9 mouse cellular contexts compared by ENCODE assay signal in genomic region chr16:84817423-84817822, GRCm38 (mm10). TPM values are rescaled to one million over a fixed set of nuclear protein-coding genes. Genes with fewer than 3 reads are reported as not detected.
DNase-seq lines count a peak whose midpoint lies in the region; ATAC-seq and TF ChIP-seq lines count a peak whose summit lies in the region.
"Had no signal": no experiment of that assay in that cellular context is flagged by ENCODE, and none has a peak within 500 bp of the region (broad histone marks: within the 10 kb centered on the region; RNA-seq: fewer than 3 reads in every experiment).

No protein-coding gene starts in this region.

- no peaks in the 10 kb centered on the region for H3K4me1 ChIP-seq in thymus, adult 2 months (replicated peaks; ENCODE audit: control insufficient read depth, insufficient read depth, low read length)
- no peaks in the 10 kb centered on the region for H3K4me1 ChIP-seq in forebrain, embryonic 13.5 days
- H3K4me1 ChIP-seq: limb, embryonic 13.5 days had no signal

- H3K27ac ChIP-seq in thymus, adult 2 months (ENCODE audit: control insufficient read depth, insufficient read depth, low read length), result no peak overlapping the region
- no peak overlapping the region for H3K27ac ChIP-seq in forebrain, embryonic 13.5 days
- H3K27ac ChIP-seq: limb, embryonic 13.5 days had no signal

- H3K9me3 ChIP-seq in forebrain, embryonic 13.5 days (replicated peaks), result no peaks in the 10 kb centered on the region
- H3K9me3 ChIP-seq: limb, embryonic 13.5 days had no signal

- no peak for TF ChIP-seq POLR2A in thymus, adult 2 months (IDR thresholded peaks at IDR 0.05; ENCODE audit: control insufficient read depth, extremely low read depth, insufficient read depth, low read length, poor library complexity)

- no peak for TF ChIP-seq CTCF in thymus, adult 2 months (IDR thresholded peaks at IDR 0.05; ENCODE audit: borderline replicate concordance, control insufficient read depth, extremely low read depth, insufficient read depth, low read length, poor library complexity)

- H3K36me3 ChIP-seq in thymus, adult 2 months (ENCODE audit: control insufficient read depth, insufficient read depth, low read length), result no peaks in the 10 kb centered on the region
- H3K36me3 ChIP-seq in forebrain, embryonic 13.5 days (ENCODE audit: poor library complexity, severe bottlenecking), result peaks cover 30% of the 10 kb centered on the region

- no peaks in the 10 kb centered on the region for H3K27me3 ChIP-seq in thymus, adult 2 months (ENCODE audit: control insufficient read depth, insufficient read depth, low read length)
- H3K27me3 ChIP-seq in forebrain, embryonic 13.5 days, result no peaks in the 10 kb centered on the region
- H3K27me3 ChIP-seq: limb, embryonic 13.5 days had no signal

- H3K9ac ChIP-seq in forebrain, embryonic 13.5 days, result no peak overlapping the region
- H3K9ac ChIP-seq: limb, embryonic 13.5 days had no signal

- 37% methylated on average over 7 of the region's 7 CpGs for WGBS in thymus, adult 2 months
- 30% methylated on average over 7 of the region's 7 CpGs for WGBS in forebrain, embryonic 13.5 days

- H3K4me3 ChIP-seq in thymus, adult 2 months (ENCODE audit: control insufficient read depth, insufficient read depth, low read length), result no peak overlapping the region
- H3K4me3 ChIP-seq in forebrain, embryonic 13.5 days, result no peak overlapping the region
- H3K4me3 ChIP-seq: limb, embryonic 13.5 days had no signal

- no peak for DNase-seq in frontal cortex, postnatal 25 days (ENCODE audit: low spot score in 2 of 2)
- peak; percentile 14 for DNase-seq in thymus, adult 2 months
- no peak for DNase-seq in thymus, adult 18-20 months
- DNase-seq in kidney, postnatal 4 days, result peak; percentile 22 to 45
- peak; percentile 11 to 28 for DNase-seq in natural killer cell, adult 2 months (ENCODE audit: low spot score in 2 of 2)
- no peak for DNase-seq in gastrocnemius, postnatal 10 days

- ATAC-seq in frontal cortex, adult (ENCODE audit: low TSS enrichment), result peak; percentile 44; the same call in 1 of the 2 replicates
- ATAC-seq in forebrain, embryonic 13.5 days, result peak; percentile 82

- no peak overlapping the region for H3K4me2 ChIP-seq in forebrain, embryonic 13.5 days
- H3K4me2 ChIP-seq: limb, embryonic 13.5 days had no signal

RNA-seq across cellular contexts. Expression of gene Gabpa, which starts 17.3 kb away (rescaled TPM):
- 13.0 TPM in 2 replicates for polyA plus RNA-seq in thymus, adult 2 months (2012; rRNA removed)
- 27.4 and 29.3 TPM in 2 replicates for polyA plus RNA-seq in forebrain, embryonic 13.5 days (2015; fragmentation: Nextera tagmentation; extraction: Ambion mirVana)
- total RNA-seq in gastrocnemius, postnatal 10 days (2021), result 10 to 100 TPM; 29.3 to 35.7 TPM

RNA-seq across cellular contexts. Expression of gene Atp5j, which starts 18.0 kb away (rescaled TPM):
- polyA plus RNA-seq in thymus, adult 2 months (2012; rRNA removed), result 214 and 216 TPM in 2 replicates
- polyA plus RNA-seq in forebrain, embryonic 13.5 days (2015; fragmentation: Nextera tagmentation; extraction: Ambion mirVana), result 866 and 917 TPM in 2 replicates
- total RNA-seq in gastrocnemius, postnatal 10 days (2021), result 1,000 to 10,000 TPM in 1 of 2 experiments, 100 to 1,000 TPM in 1; 958 to 1,126 TPM

RNA-seq across cellular contexts. Expression of gene Jam2, which starts 43.5 kb away (rescaled TPM):
- polyA plus RNA-seq in thymus, adult 2 months (2012; rRNA removed), result 2.1 and 4.1 TPM in 2 replicates
- 26.0 and 27.5 TPM in 2 replicates for polyA plus RNA-seq in forebrain, embryonic 13.5 days (2015; fragmentation: Nextera tagmentation; extraction: Ambion mirVana)
- total RNA-seq in gastrocnemius, postnatal 10 days (2021), result 10 to 100 TPM; 24.3 to 25.4 TPM

Comparison
In these comparisons a context has a peak if more than half of its experiments do, and no peak if none do; other contexts are left out.
1. DNase-seq: peak in thymus, adult 2 months (single experiment), kidney, postnatal 4 days (2 of 2) and natural killer cell, adult 2 months (2 of 2); none in frontal cortex, postnatal 25 days (0 of 2), thymus, adult 18-20 months (0 of 2) and gastrocnemius, postnatal 10 days (single experiment).